ENCODE assay signal across 8 mouse cellular contexts in the genomic region with DNA sequence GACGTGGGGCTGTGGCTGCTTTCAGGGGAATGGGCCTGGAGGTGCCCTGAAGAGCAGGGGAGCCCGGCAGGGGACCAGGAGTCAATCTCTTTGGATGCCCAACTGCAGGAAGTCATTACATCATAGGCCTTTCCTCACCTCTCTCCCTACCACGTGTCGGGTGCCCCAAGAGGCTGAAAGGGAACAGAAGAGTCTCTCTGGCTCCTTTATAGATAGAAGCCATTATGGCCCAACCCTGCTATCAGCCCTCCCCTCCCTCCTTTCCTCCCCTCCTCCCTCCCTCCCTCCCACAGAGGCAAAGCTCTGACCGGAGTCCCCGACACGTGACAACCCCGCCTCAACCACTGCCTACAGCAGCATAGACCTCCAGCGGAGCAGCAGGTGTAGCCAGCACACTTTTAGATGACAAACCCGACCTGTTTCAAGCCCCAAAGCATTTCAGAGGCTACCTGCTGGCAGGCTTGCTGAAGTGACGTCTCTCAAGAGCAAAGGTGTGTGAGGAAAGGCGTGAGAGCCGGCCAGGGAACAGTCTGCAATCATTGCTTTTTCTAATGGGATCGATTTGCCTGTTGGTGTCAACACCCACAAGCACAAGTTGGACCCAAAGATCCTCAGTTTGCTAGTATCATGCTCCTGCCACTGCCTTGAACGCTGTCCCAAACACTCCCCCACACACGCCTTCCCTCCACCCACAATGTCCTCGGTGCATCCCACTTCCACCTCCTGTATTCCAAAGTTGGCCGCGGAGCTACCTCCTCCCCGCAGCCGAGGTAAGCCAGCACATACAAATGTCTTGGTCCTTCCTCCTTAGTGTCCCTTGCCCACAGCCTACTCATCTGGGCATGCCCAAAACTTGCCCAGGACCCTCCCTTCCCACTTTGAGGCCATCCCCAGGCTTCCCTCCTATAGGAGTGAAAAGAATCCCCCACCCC. TPM values are rescaled to one million over a fixed set of nuclear protein-coding genes. Genes with fewer than 3 reads are reported as not detected.
DNase-seq lines count a peak whose midpoint lies in the region; ATAC-seq and TF ChIP-seq lines count a peak whose summit lies in the region.

No protein-coding gene starts in this region.

- TF ChIP-seq CTCF in liver, adult 2 months (IDR thresholded peaks at IDR 0.05; ENCODE audit: low read depth, low read length): no peak

- peak overlapping the region; percentile 90 for H3K4me3 ChIP-seq in erythroblast, embryonic 14.5 days (replicated peaks)
- H3K4me3 ChIP-seq in hindbrain, embryonic 15.5 days: peak overlapping the region; percentile 81
- H3K4me3 ChIP-seq in liver, adult 2 months (ENCODE audit: insufficient read depth, low read depth, low read length): peak overlapping the region; percentile 79

- peak; percentile 87 for TF ChIP-seq POLR2A in liver, adult 2 months (IDR thresholded peaks at IDR 0.05; ENCODE audit: extremely low read depth, insufficient read depth, low read length)

- H3K27me3 ChIP-seq in erythroblast, embryonic 14.5 days (ENCODE audit: control insufficient read depth): no peaks in the 10 kb centered on the region
- H3K27me3 ChIP-seq in hindbrain, embryonic 15.5 days: peaks cover 3% of the 10 kb centered on the region
- no peaks in the 10 kb centered on the region for H3K27me3 ChIP-seq in liver, adult 2 months (ENCODE audit: control insufficient read depth, insufficient read depth, low read length)

- no peak overlapping the region for H3K27ac ChIP-seq in hindbrain, embryonic 15.5 days (replicated peaks)
- H3K27ac ChIP-seq in liver, adult 2 months (replicated peaks; ENCODE audit: insufficient read depth, low read depth, low read length): peak overlapping the region; percentile 88

- peaks cover 65% of the 10 kb centered on the region for H3K36me3 ChIP-seq in erythroblast, embryonic 14.5 days (ENCODE audit: control insufficient read depth)
- H3K36me3 ChIP-seq in hindbrain, embryonic 15.5 days: no peaks in the 10 kb centered on the region
- peaks cover 6% of the 10 kb centered on the region; the same call in 1 of the 2 replicates for H3K36me3 ChIP-seq in liver, adult 2 months (ENCODE audit: control insufficient read depth, insufficient read depth, low read length)

- H3K4me2 ChIP-seq in hindbrain, embryonic 15.5 days: peak overlapping the region; percentile 75

- intact Hi-C loops in heart, postnatal 25 days (cut with DNase I): loop anchor here (5.0 kb wide), 2 partner anchors 82 to 202 kb away; no protein-coding TSS in a partner anchor

- DNase-seq in heart, adult 18-20 months: peak; percentile 76 to 78
- DNase-seq in heart, postnatal 25 days (ENCODE audit: low spot score): no peak
- peak; percentile 36 for DNase-seq in adrenal gland, postnatal 25 days
- DNase-seq in liver, adult 2 months (ENCODE audit: extremely low read depth, low read depth, low spot score): peak; percentile 100
- DNase-seq in naive thymus-derived CD4-positive, alpha-beta T cell, adult 2 months (ENCODE audit: low read depth): peak; percentile 75
- DNase-seq in thymus, postnatal 10 days (ENCODE audit: low spot score in 2 of 2): peak; percentile 50 to 63

- no peaks in the 10 kb centered on the region for H3K9me3 ChIP-seq in erythroblast, embryonic 14.5 days (ENCODE audit: control insufficient read depth, low read length)
- no peaks in the 10 kb centered on the region for H3K9me3 ChIP-seq in hindbrain, embryonic 15.5 days

- peak overlapping the region; percentile 67 for H3K9ac ChIP-seq in hindbrain, embryonic 15.5 days
- H3K9ac ChIP-seq in liver, adult 2 months (ENCODE audit: low read depth, low read length): peak overlapping the region; percentile 98

- ATAC-seq in hindbrain, embryonic 15.5 days (ENCODE audit: low FRiP score, low read depth): no peak

- H3K4me1 ChIP-seq in erythroblast, embryonic 14.5 days (ENCODE audit: control insufficient read depth): peaks cover 69% of the 10 kb centered on the region
- peaks cover 39% of the 10 kb centered on the region for H3K4me1 ChIP-seq in hindbrain, embryonic 15.5 days (replicated peaks)
- H3K4me1 ChIP-seq in liver, adult 2 months (ENCODE audit: control insufficient read depth, insufficient read depth, low read length): peaks cover 29% of the 10 kb centered on the region

- H3K79me2 ChIP-seq in liver, adult 2 months (ENCODE audit: control insufficient read depth, insufficient read depth, low read length): peaks cover 24% of the 10 kb centered on the region; the same call in 1 of the 2 replicates

- 9% methylated on average over 21 of the region's 21 CpGs for WGBS in hindbrain, embryonic 15.5 days
- WGBS in liver, adult 2 months: 9% methylated on average over 21 of the region's 21 CpGs

RNA-seq across cellular contexts. Expression of a gene that starts 2.5 kb away (rescaled TPM):
- total RNA-seq in heart, adult 18-20 months (2021): 10 to 100 TPM; 76.2 to 94.4 TPM
- total RNA-seq in heart, postnatal 25 days (2021): 10 to 100 TPM; 69.7 to 90.2 TPM
- total RNA-seq in adrenal gland, postnatal 25 days (2021): 56.1 and 56.7 TPM in 2 replicates
- polyA plus RNA-seq in erythroblast, embryonic 14.5 days (2012): 14.6 and 19.0 TPM in 2 replicates
- polyA plus RNA-seq in hindbrain, embryonic 15.5 days (2015; fragmentation: Nextera tagmentation; extraction: Ambion mirVana): 4.4 and 4.8 TPM in 2 replicates
- 34.2 and 35.4 TPM in 2 replicates for total RNA-seq in liver, adult 2 months (2014; rRNA removed)
- polyA plus RNA-seq in liver, adult 2 months (2012; rRNA removed): 17.0 and 17.7 TPM in 2 replicates
